Mouse (Mus musculus): Measurements from ENCODE around the gene Hoxa4.

The Hoxa4 gene

GRCm38 (mm10) chr6:52190906-52191810 lies at the start of gene Hoxa4:
TSS of gene Hoxa4 (minus strand) at chr6:52191753.
- DNase-seq = peak; percentile 30

- no peak for DNase-seq
Observed at GRCm38 (mm10) chr6:52241001-52241621, 49.6 kb upstream of the Hoxa4 start.

- DNase-seq = peak; percentile 81
Observed at GRCm38 (mm10) chr6:52240389-52241000, 48.9 kb upstream of the Hoxa4 start, which contains the start of gene Hoxa10. TSS of gene Hoxa10 (minus strand) at chr6:52240854.

- no peak for DNase-seq
Observed at GRCm38 (mm10) chr6:52239625-52240388, 48.3 kb upstream of the Hoxa4 start.

- DNase-seq = no peak
Observed at GRCm38 (mm10) chr6:52238976-52239375, 47.4 kb upstream of the Hoxa4 start.

- DNase-seq = no peak
Observed at GRCm38 (mm10) chr6:52238155-52238545, 46.6 kb upstream of the Hoxa4 start.

- DNase-seq = no peak
Observed at GRCm38 (mm10) chr6:52237346-52238154, 46.0 kb upstream of the Hoxa4 start.

- no peak for DNase-seq
Observed at GRCm38 (mm10) chr6:52236806-52237205, 45.3 kb upstream of the Hoxa4 start.

GRCm38 (mm10) chr6:52235866-52236265 lies 44.3 kb upstream of the Hoxa4 start:
- DNase-seq = no peak

- no peak for DNase-seq
Observed at GRCm38 (mm10) chr6:52235267-52235666, 43.7 kb upstream of the Hoxa4 start.

GRCm38 (mm10) chr6:52234428-52235140 lies 43.0 kb upstream of the Hoxa4 start:
- no peak for DNase-seq

GRCm38 (mm10) chr6:52233546-52234427 lies 42.2 kb upstream of the Hoxa4 start:
- peak; percentile 25 for DNase-seq

- DNase-seq = no peak
Observed at GRCm38 (mm10) chr6:52232984-52233545, 41.5 kb upstream of the Hoxa4 start.

GRCm38 (mm10) chr6:52232568-52232965 lies 41.0 kb upstream of the Hoxa4 start:
- DNase-seq = peak; percentile 18

GRCm38 (mm10) chr6:52231885-52232567 lies 40.5 kb upstream of the Hoxa4 start:
- DNase-seq = peak; percentile 7

GRCm38 (mm10) chr6:52230516-52231165 lies 39.1 kb upstream of the Hoxa4 start, which contains the start of gene Hoxa9:
TSS of gene Hoxa9 (minus strand) at chr6:52231089.
- DNase-seq = no peak

GRCm38 (mm10) chr6:52229558-52230416 lies 38.2 kb upstream of the Hoxa4 start:
- DNase-seq = no peak
